Mouse (Mus musculus): ENCODE data around the gene Znrf2. TPM values are rescaled to one million over a fixed set of nuclear protein-coding genes. Genes with fewer than 3 reads are reported as not detected.

Gene Znrf2
- total RNA-seq (2023) = 20.7 and 28.1 TPM in 2 replicates

DNA sequence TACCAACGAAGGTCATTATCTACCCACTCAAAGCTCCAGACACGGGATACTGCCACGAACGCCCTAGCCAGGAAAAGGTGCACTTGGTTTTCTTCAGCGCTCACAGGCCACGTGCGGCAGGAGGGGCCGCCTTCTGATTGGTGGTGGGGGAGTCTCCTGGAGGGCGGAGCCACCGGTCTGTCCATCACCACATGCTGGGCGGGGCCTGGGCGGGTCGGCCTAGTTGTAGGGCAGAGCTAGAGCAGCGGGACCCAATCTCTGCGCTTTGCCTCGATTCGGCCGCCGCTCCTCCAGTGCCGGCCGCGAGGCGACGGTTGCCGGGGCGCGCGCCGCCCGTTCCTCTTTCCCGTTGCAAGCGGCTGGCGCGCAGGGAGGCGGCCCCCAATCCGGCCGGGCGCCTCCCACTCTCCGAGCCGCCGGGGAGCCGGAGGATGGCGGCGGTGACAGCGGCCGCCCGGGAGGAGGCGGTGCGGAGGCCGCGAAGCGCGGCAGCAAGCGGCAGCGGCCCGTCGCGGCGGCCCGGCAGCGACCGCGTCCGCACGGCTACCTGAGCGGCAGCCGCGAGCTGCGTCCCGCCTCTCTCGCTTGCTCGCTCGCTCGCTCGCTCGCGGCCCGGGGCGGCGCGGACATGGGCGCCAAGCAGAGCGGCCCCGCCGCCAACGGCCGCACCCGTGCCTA, at the start of gene Znrf2:
Gene Znrf2 (plus strand): TSS at position 529 of the 678 bp plus-strand sequence.

Other genes starting within 250 kb of the Znrf2 start
- gene Plekha8, start 221.8 kb upstream of the Znrf2 start, total RNA-seq (2023) = 4.0 and 4.9 TPM in 2 replicates
- gene Fkbp14, start 219.6 kb upstream of the Znrf2 start, total RNA-seq (2023) = 0.35 and 0.68 TPM in 2 replicates
- 3.8 and 5.7 TPM in 2 replicates for gene Mturn, start 135.3 kb upstream of the Znrf2 start, total RNA-seq (2023)
- 36.0 and 46.0 TPM in 2 replicates for gene Nod1, start 155.7 kb downstream of the Znrf2 start, total RNA-seq (2023)
- gene Ggct, start 176.0 kb downstream of the Znrf2 start, total RNA-seq (2023) = 5.9 and 6.3 TPM in 2 replicates
- gene Gars, start 221.1 kb downstream of the Znrf2 start, total RNA-seq (2023) = 37.7 and 49.9 TPM in 2 replicates

All from neutrophil, adult 65 days (primary cell).